Mouse (Mus musculus): ENCODE measurements around the gene Vmn2r9. TPM values are rescaled to one million over a fixed set of nuclear protein-coding genes. Genes with fewer than 3 reads are reported as not detected.

The Vmn2r9 gene
- not detected in 2 replicates for polyA plus RNA-seq (2015; fragmentation: Nextera tagmentation; extraction: Ambion mirVana)

DNA sequence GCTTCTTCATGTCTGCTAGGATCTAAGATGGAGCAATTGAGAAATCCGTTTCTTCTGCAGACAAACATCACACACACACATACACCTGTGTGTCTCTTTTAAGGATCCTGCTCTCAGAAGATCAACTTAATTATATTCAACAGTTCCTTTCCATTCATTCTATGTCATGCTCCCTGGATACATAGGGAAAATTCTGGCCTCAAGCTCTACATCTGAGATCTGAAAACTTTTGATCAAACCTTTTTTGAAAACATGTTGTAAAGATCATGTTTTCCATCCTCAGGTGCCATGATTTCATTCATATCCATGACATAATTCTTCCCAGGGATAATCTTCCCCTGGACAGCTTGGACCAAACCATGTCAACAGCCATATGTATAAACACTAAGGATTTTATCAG lies at the start of gene Vmn2r9:
Vmn2r9 (minus strand) TSS at position 101 of the 400 bp plus-strand sequence.

DNA sequence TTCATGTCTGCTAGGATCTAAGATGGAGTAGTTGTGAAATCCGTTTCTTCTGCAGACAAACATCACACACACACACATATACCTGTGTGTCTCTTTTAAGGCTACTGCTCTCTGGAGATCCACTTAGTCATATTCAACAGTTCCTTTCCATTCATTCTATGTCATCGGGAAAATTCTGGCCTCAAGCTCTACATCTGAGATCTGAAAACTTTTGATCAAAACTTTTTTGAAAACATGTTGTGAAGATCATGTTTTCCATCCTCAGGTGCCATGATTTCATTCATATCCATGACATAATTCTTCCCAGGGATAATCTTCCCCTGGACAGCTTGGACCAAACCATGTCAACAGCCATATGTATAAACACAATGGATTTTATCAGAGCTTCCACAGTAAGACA lies 43.7 kb downstream of the Vmn2r9 start, which contains the start of gene Vmn2r8:
Vmn2r8 (minus strand) TSS at position 101 of the 400 bp plus-strand sequence.

DNA sequence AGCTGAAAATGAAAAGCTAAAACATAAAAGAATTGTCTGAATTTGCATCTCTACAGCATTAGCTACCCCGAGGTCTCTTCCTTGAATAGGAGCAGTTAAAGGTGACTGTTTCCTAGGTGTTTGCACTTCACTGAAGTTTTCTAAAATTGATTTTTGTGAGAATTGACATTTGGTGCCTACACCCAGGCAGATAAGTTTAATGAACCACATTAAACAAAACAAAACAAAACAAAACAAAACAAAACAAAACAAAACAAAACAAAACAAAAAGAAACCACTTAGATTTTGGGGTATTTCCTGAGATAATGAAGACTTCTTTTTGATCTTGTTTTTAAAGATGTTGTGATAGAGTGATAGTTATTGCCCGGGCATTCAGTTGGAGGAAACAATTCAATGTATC lies 57.1 kb downstream of the Vmn2r9 start, which contains the start of gene Tmed11:
Tmed11 (minus strand) TSS at position 101 of the 400 bp plus-strand sequence.

Other genes with a start within 250 kb of the Vmn2r9 start
- 32.7 and 34.8 TPM in 2 replicates for gene Gak, start 222.8 kb downstream of the Vmn2r9 start, polyA plus RNA-seq (2015; fragmentation: Nextera tagmentation; extraction: Ambion mirVana)
- 25.8 and 27.1 TPM in 2 replicates for gene Tmem175, start 222.8 kb downstream of the Vmn2r9 start, polyA plus RNA-seq (2015; fragmentation: Nextera tagmentation; extraction: Ambion mirVana)
- 9.7 and 11.2 TPM in 2 replicates for gene Idua, start 192.3 kb downstream of the Vmn2r9 start, polyA plus RNA-seq (2015; fragmentation: Nextera tagmentation; extraction: Ambion mirVana)
- 4.4 and 4.5 TPM in 2 replicates for gene Dgkq, start 182.9 kb downstream of the Vmn2r9 start, polyA plus RNA-seq (2015; fragmentation: Nextera tagmentation; extraction: Ambion mirVana)
- gene Slc26a1, start 177.0 kb downstream of the Vmn2r9 start, polyA plus RNA-seq (2015; fragmentation: Nextera tagmentation; extraction: Ambion mirVana), result 0.18 and 0.19 TPM in 2 replicates
- gene Fgfrl1, start 160.2 kb downstream of the Vmn2r9 start, polyA plus RNA-seq (2015; fragmentation: Nextera tagmentation; extraction: Ambion mirVana), result 31.3 and 32.3 TPM in 2 replicates
- 17.9 and 19.0 TPM in 2 replicates for gene Rnf212, start 77.6 kb downstream of the Vmn2r9 start, polyA plus RNA-seq (2015; fragmentation: Nextera tagmentation; extraction: Ambion mirVana)
- gene Tmed11, start 57.2 kb downstream of the Vmn2r9 start, polyA plus RNA-seq (2015; fragmentation: Nextera tagmentation; extraction: Ambion mirVana), result not detected in 2 replicates
- gene Vmn2r8, start 43.8 kb downstream of the Vmn2r9 start, polyA plus RNA-seq (2015; fragmentation: Nextera tagmentation; extraction: Ambion mirVana), result not detected in 2 replicates
- not detected in 2 replicates for gene Vmn2r10, start 153.9 kb upstream of the Vmn2r9 start, polyA plus RNA-seq (2015; fragmentation: Nextera tagmentation; extraction: Ambion mirVana)
- not detected in 2 replicates for gene Vmn2r11, start 207.0 kb upstream of the Vmn2r9 start, polyA plus RNA-seq (2015; fragmentation: Nextera tagmentation; extraction: Ambion mirVana)
- gene Vmn2r12, start 245.3 kb upstream of the Vmn2r9 start, polyA plus RNA-seq (2015; fragmentation: Nextera tagmentation; extraction: Ambion mirVana), result not detected in 2 replicates